Mouse (Mus musculus): ENCODE results near the gene Apoh. TPM values are rescaled to one million over a fixed set of nuclear protein-coding genes. Genes with fewer than 3 reads are reported as not detected.

Gene Apoh
- under 1 TPM in 1 of 2 experiments, not detected in 1; 0.22 TPM for total RNA-seq (2021)

GRCm38 (mm10) chr11:108342781-108343768 is at the start of gene Apoh:
Gene Apoh, plus strand, starts transcription at chr11:108343354.
- DNase-seq, result peak; percentile 83 to 86
- intact Hi-C loops (cut with DNase I), result loop anchor here (5.0 kb wide), 2 partner anchors 86 to 126 kb away; no protein-coding TSS in a partner anchor

- DNase-seq, result no peak
- intact Hi-C loops (cut with DNase I), result no loop called here
These were observed 49.3 kb upstream of the Apoh start for GRCm38 (mm10) chr11:108293843-108294242.

GRCm38 (mm10) chr11:108294305-108294813 is 48.8 kb upstream of the Apoh start:
- intact Hi-C loops (cut with DNase I), result no loop called here
- no peak for DNase-seq

- intact Hi-C loops (cut with DNase I), result no loop called here
- no peak for DNase-seq
These were observed 47.8 kb upstream of the Apoh start for GRCm38 (mm10) chr11:108295373-108295772.

- intact Hi-C loops (cut with DNase I), result no loop called here
- no peak for DNase-seq
These were observed 45.2 kb upstream of the Apoh start for GRCm38 (mm10) chr11:108297956-108298355.

GRCm38 (mm10) chr11:108299913-108300312 is 43.2 kb upstream of the Apoh start:
- peak; percentile 45 to 56 for DNase-seq
- intact Hi-C loops (cut with DNase I), result loop anchor here (5.0 kb wide), 1 partner anchor 47 kb away; no protein-coding TSS in a partner anchor

- intact Hi-C loops (cut with DNase I), result loop anchor here (5.0 kb wide), 1 partner anchor 47 kb away; no protein-coding TSS in a partner anchor
- no peak for DNase-seq
These were observed 42.7 kb upstream of the Apoh start for GRCm38 (mm10) chr11:108300443-108300842.

- DNase-seq, result peak; percentile 15 to 23
- intact Hi-C loops (cut with DNase I), result loop anchor here (5.0 kb wide), 1 partner anchor 46 kb away; no protein-coding TSS in a partner anchor
These were observed 42.1 kb upstream of the Apoh start for GRCm38 (mm10) chr11:108301036-108301435.

- no peak for DNase-seq
- intact Hi-C loops (cut with DNase I), result loop anchor here (5.0 kb wide), 1 partner anchor 45 kb away; no protein-coding TSS in a partner anchor
These were observed 41.2 kb upstream of the Apoh start for GRCm38 (mm10) chr11:108301796-108302490.

- no peak for DNase-seq
- intact Hi-C loops (cut with DNase I), result loop anchor here (5.0 kb wide), 1 partner anchor 44 kb away; no protein-coding TSS in a partner anchor
These were observed 39.4 kb upstream of the Apoh start for GRCm38 (mm10) chr11:108303787-108304186.

- intact Hi-C loops (cut with DNase I), result no loop called here
- no peak for DNase-seq
These were observed 35.9 kb upstream of the Apoh start for GRCm38 (mm10) chr11:108307258-108307657.

GRCm38 (mm10) chr11:108308253-108308652 is 34.9 kb upstream of the Apoh start:
- intact Hi-C loops (cut with DNase I), result no loop called here
- DNase-seq, result no peak

GRCm38 (mm10) chr11:108309791-108310190 is 33.4 kb upstream of the Apoh start:
- no peak for DNase-seq
- intact Hi-C loops (cut with DNase I), result no loop called here

- intact Hi-C loops (cut with DNase I), result no loop called here
- DNase-seq, result no peak
These were observed 31.2 kb upstream of the Apoh start for GRCm38 (mm10) chr11:108311912-108312311.

- no peak for DNase-seq
- intact Hi-C loops (cut with DNase I), result no loop called here
These were observed 30.6 kb upstream of the Apoh start for GRCm38 (mm10) chr11:108312516-108312915.

GRCm38 (mm10) chr11:108315736-108316135 is 27.4 kb upstream of the Apoh start:
- intact Hi-C loops (cut with DNase I), result no loop called here

GRCm38 (mm10) chr11:108317878-108318277 is 25.3 kb upstream of the Apoh start:
- intact Hi-C loops (cut with DNase I), result no loop called here
- no peak for DNase-seq

More at GRCm38 (mm10) chr11:108315736-108316135, 27.4 kb upstream of the Apoh start:
- no peak for DNase-seq

GRCm38 (mm10) chr11:108319162-108319561 is 24.0 kb upstream of the Apoh start:
- intact Hi-C loops (cut with DNase I), result no loop called here
- no peak for DNase-seq

- intact Hi-C loops (cut with DNase I), result no loop called here
These were observed 22.6 kb upstream of the Apoh start for GRCm38 (mm10) chr11:108320561-108320960.

GRCm38 (mm10) chr11:108322156-108322555 is 21.0 kb upstream of the Apoh start:
- intact Hi-C loops (cut with DNase I), result no loop called here
- no peak for DNase-seq

More at GRCm38 (mm10) chr11:108320561-108320960, 22.6 kb upstream of the Apoh start:
- DNase-seq, result no peak

- intact Hi-C loops (cut with DNase I), result loop anchor here (5.0 kb wide), 1 partner anchor 44 kb away; no protein-coding TSS in a partner anchor
- no peak for DNase-seq
These were observed 17.2 kb upstream of the Apoh start for GRCm38 (mm10) chr11:108325943-108326342.

All from heart, postnatal 10 days (tissue).